Mouse (Mus musculus): ENCODE results near the gene Cnnm4. TPM values are rescaled to one million over a fixed set of nuclear protein-coding genes. Genes with fewer than 3 reads are reported as not detected.

Gene Cnnm4
- polyA plus RNA-seq, 1 experiment: 14.3 TPM

- TF ChIP-seq POLR2A (IDR thresholded peaks at IDR 0.05; ENCODE audit: low read depth, low read length): no peak
- no peak for TF ChIP-seq CTCF (conservative IDR thresholded peaks at IDR 0.05; ENCODE audit: insufficient read depth, insufficient read length, low read depth, low read length)
Observed at GRCm38 (mm10) chr1:36483825-36484224, 12.4 kb downstream of the Cnnm4 start.

GRCm38 (mm10) chr1:36485080-36485479, 13.7 kb downstream of the Cnnm4 start:
- 41% methylated on average over 7 of the region's 7 CpGs for WGBS
- no peaks in the 10 kb centered on the region; the same call in 1 of the 2 replicates for H3K4me1 ChIP-seq (ENCODE audit: control insufficient read depth, insufficient read depth, low read length)
- no peak for DNase-seq
- no peaks in the 10 kb centered on the region for H3K36me3 ChIP-seq (ENCODE audit: control insufficient read depth, insufficient read depth, low read length)
- no peaks in the 10 kb centered on the region for H3K27me3 ChIP-seq (replicated peaks; ENCODE audit: control insufficient read depth, insufficient read depth, low read length)
- no peak overlapping the region for H3K27ac ChIP-seq (ENCODE audit: insufficient read depth, low read depth, low read length)
- no peak overlapping the region for H3K4me3 ChIP-seq (ENCODE audit: insufficient read depth, low read depth, low read length)
- TF ChIP-seq POLR2A (IDR thresholded peaks at IDR 0.05; ENCODE audit: low read depth, low read length) (no peak), CTCF (conservative IDR thresholded peaks at IDR 0.05; ENCODE audit: insufficient read depth, insufficient read length, low read depth, low read length) (no peak)

More at GRCm38 (mm10) chr1:36483825-36484224, 12.4 kb downstream of the Cnnm4 start:
- Histone ChIP-seq H3K27ac (ENCODE audit: insufficient read depth, low read depth, low read length) (no peak overlapping the region), H3K4me1 (ENCODE audit: control insufficient read depth, insufficient read depth, low read length) (peaks cover 2% of the 10 kb centered on the region), H3K4me3 (ENCODE audit: insufficient read depth, low read depth, low read length) (no peak overlapping the region), H3K27me3 (replicated peaks; ENCODE audit: control insufficient read depth, insufficient read depth, low read length) (no peaks in the 10 kb centered on the region), H3K36me3 (ENCODE audit: control insufficient read depth, insufficient read depth, low read length) (no peaks in the 10 kb centered on the region)
- 69% methylated on average over 4 of the region's 4 CpGs for WGBS
- no peak for DNase-seq

- H3K27me3 ChIP-seq (replicated peaks; ENCODE audit: control insufficient read depth, insufficient read depth, low read length): no peaks in the 10 kb centered on the region
- no peak overlapping the region for H3K4me3 ChIP-seq (ENCODE audit: insufficient read depth, low read depth, low read length)
- 84% methylated on average over 9 of the region's 9 CpGs for WGBS
- H3K36me3 ChIP-seq (ENCODE audit: control insufficient read depth, insufficient read depth, low read length): no peaks in the 10 kb centered on the region
- no peak for DNase-seq
- no peaks in the 10 kb centered on the region; the same call in none of the 2 replicates for H3K4me1 ChIP-seq (ENCODE audit: control insufficient read depth, insufficient read depth, low read length)
- TF ChIP-seq CTCF (conservative IDR thresholded peaks at IDR 0.05; ENCODE audit: insufficient read depth, insufficient read length, low read depth, low read length): no peak
- TF ChIP-seq POLR2A (IDR thresholded peaks at IDR 0.05; ENCODE audit: low read depth, low read length): no peak
- H3K27ac ChIP-seq (ENCODE audit: insufficient read depth, low read depth, low read length): no peak overlapping the region
Observed at GRCm38 (mm10) chr1:36487111-36487510, 15.7 kb downstream of the Cnnm4 start.

- no peak for DNase-seq
- WGBS: 88% methylated on average over 6 of the region's 6 CpGs
Observed at GRCm38 (mm10) chr1:36489661-36490060, 18.2 kb downstream of the Cnnm4 start.

GRCm38 (mm10) chr1:36492416-36493139, 21.2 kb downstream of the Cnnm4 start:
- TF ChIP-seq CTCF (conservative IDR thresholded peaks at IDR 0.05; ENCODE audit: insufficient read depth, insufficient read length, low read depth, low read length) (peak; percentile 57; the same call in 1 of the 2 replicates), POLR2A (IDR thresholded peaks at IDR 0.05; ENCODE audit: low read depth, low read length) (no peak)
- Histone ChIP-seq H3K36me3 (ENCODE audit: control insufficient read depth, insufficient read depth, low read length) (no peaks in the 10 kb centered on the region), H3K4me3 (ENCODE audit: insufficient read depth, low read depth, low read length) (no peak overlapping the region), H3K27ac (ENCODE audit: insufficient read depth, low read depth, low read length) (no peak overlapping the region), H3K27me3 (replicated peaks; ENCODE audit: control insufficient read depth, insufficient read depth, low read length) (no peaks in the 10 kb centered on the region), H3K4me1 (ENCODE audit: control insufficient read depth, insufficient read depth, low read length) (peaks cover 6% of the 10 kb centered on the region)
- DNase-seq: peak; percentile 78
- WGBS: 19% methylated on average over 9 of the region's 9 CpGs

More at GRCm38 (mm10) chr1:36489661-36490060, 18.2 kb downstream of the Cnnm4 start:
- Histone ChIP-seq H3K4me3 (ENCODE audit: insufficient read depth, low read depth, low read length) (no peak overlapping the region), H3K4me1 (ENCODE audit: control insufficient read depth, insufficient read depth, low read length) (peaks cover 6% of the 10 kb centered on the region), H3K27ac (ENCODE audit: insufficient read depth, low read depth, low read length) (no peak overlapping the region), H3K27me3 (replicated peaks; ENCODE audit: control insufficient read depth, insufficient read depth, low read length) (no peaks in the 10 kb centered on the region), H3K36me3 (ENCODE audit: control insufficient read depth, insufficient read depth, low read length) (no peaks in the 10 kb centered on the region)
- no peak for TF ChIP-seq CTCF (conservative IDR thresholded peaks at IDR 0.05; ENCODE audit: insufficient read depth, insufficient read length, low read depth, low read length)
- TF ChIP-seq POLR2A (IDR thresholded peaks at IDR 0.05; ENCODE audit: low read depth, low read length): no peak

GRCm38 (mm10) chr1:36493299-36493698, 21.9 kb downstream of the Cnnm4 start:
- TF ChIP-seq POLR2A (IDR thresholded peaks at IDR 0.05; ENCODE audit: low read depth, low read length) (no peak), CTCF (conservative IDR thresholded peaks at IDR 0.05; ENCODE audit: insufficient read depth, insufficient read length, low read depth, low read length) (no peak)
- no peak overlapping the region for H3K27ac ChIP-seq (ENCODE audit: insufficient read depth, low read depth, low read length)

GRCm38 (mm10) chr1:36496719-36497118, 25.3 kb downstream of the Cnnm4 start:
- WGBS: 37% methylated on average over 2 of the region's 2 CpGs
- H3K27me3 ChIP-seq (replicated peaks; ENCODE audit: control insufficient read depth, insufficient read depth, low read length): no peaks in the 10 kb centered on the region
- H3K27ac ChIP-seq (ENCODE audit: insufficient read depth, low read depth, low read length): no peak overlapping the region
- DNase-seq: peak; percentile 51
- peaks cover 6% of the 10 kb centered on the region for H3K4me1 ChIP-seq (ENCODE audit: control insufficient read depth, insufficient read depth, low read length)
- no peaks in the 10 kb centered on the region for H3K36me3 ChIP-seq (ENCODE audit: control insufficient read depth, insufficient read depth, low read length)
- TF ChIP-seq CTCF (conservative IDR thresholded peaks at IDR 0.05; ENCODE audit: insufficient read depth, insufficient read length, low read depth, low read length): peak; percentile 54
- no peak for TF ChIP-seq POLR2A (IDR thresholded peaks at IDR 0.05; ENCODE audit: low read depth, low read length)
- no peak overlapping the region for H3K4me3 ChIP-seq (ENCODE audit: insufficient read depth, low read depth, low read length)

More at GRCm38 (mm10) chr1:36493299-36493698, 21.9 kb downstream of the Cnnm4 start:
- DNase-seq: no peak
- Histone ChIP-seq H3K36me3 (ENCODE audit: control insufficient read depth, insufficient read depth, low read length) (no peaks in the 10 kb centered on the region), H3K4me1 (ENCODE audit: control insufficient read depth, insufficient read depth, low read length) (peaks cover 6% of the 10 kb centered on the region), H3K4me3 (ENCODE audit: insufficient read depth, low read depth, low read length) (no peak overlapping the region), H3K27me3 (replicated peaks; ENCODE audit: control insufficient read depth, insufficient read depth, low read length) (no peaks in the 10 kb centered on the region)
- WGBS: 61% methylated on average over 6 of the region's 6 CpGs
